Mouse (Mus musculus) liver, embryonic 11.5 days (tissue): ENCODE measurements around the gene Pald1. TPM values are rescaled to one million over a fixed set of nuclear protein-coding genes. Genes with fewer than 3 reads are reported as not detected.

ENCODE experiments used
- ATAC-seq: fragments of 200-750 bp; cut with Nextera tagmentation; replicated peaks from 2 replicates; pipeline ENCODE4 v1.8.0; 2017; ENCODE audit warnings: moderate number of reproducible peaks, mild to moderate bottlenecking, moderate TSS enrichment, moderate library complexity; ENCODE audit not compliant: low FRiP score
- DNase-seq: peaks from one replicate; pipeline ENCODE4 v3.0.0-alpha.2; 2017; ENCODE audit warnings: low spot score
- H3K27ac ChIP-seq: fragments of 300-500 bp; sonication (generic); 2 replicates; pipeline ENCODE4 v1.5.1; 2014; ENCODE audit warnings: mild to moderate bottlenecking, low read depth, low read length, control low read depth
- H3K27me3 ChIP-seq: fragments of 300-500 bp; sonication (generic); replicated peaks from 2 replicates; pipeline ENCODE4 v1.6.1; 2014; ENCODE audit warnings: low read length, mixed read lengths; ENCODE audit not compliant: control insufficient read depth, insufficient read depth
- H3K36me3 ChIP-seq: fragments of 300-500 bp; sonication (generic); 2 replicates; pipeline ENCODE4 v1.6.1; 2014; ENCODE audit warnings: mild to moderate bottlenecking, low read length, moderate library complexity, mixed read lengths; ENCODE audit not compliant: control insufficient read depth, insufficient read depth
- H3K4me1 ChIP-seq: fragments of 300-500 bp; sonication (generic); replicated peaks from 2 replicates; pipeline ENCODE4 v1.6.1; 2014; ENCODE audit warnings: low read length, mixed read lengths; ENCODE audit not compliant: control insufficient read depth, insufficient read depth
- H3K4me2 ChIP-seq: fragments of 300-500 bp; sonication (generic); 2 replicates; pipeline ENCODE4 v1.6.1; 2014; ENCODE audit warnings: mild to moderate bottlenecking, control low read depth, moderate library complexity
- H3K4me3 ChIP-seq: fragments of 300-500 bp; sonication (generic); 2 replicates; pipeline ENCODE4 v1.5.1; 2014; ENCODE audit warnings: low read depth, low read length, control low read depth
- H3K9ac ChIP-seq: fragments of 300-500 bp; sonication (generic); 2 replicates; pipeline ENCODE4 v1.6.1; 2014; ENCODE audit warnings: low read depth, low read length, control low read depth
- H3K9me3 ChIP-seq: fragments of 300-500 bp; sonication (generic); 2 replicates; pipeline ENCODE4 v1.6.1; 2016; ENCODE audit warnings: low read length, inconsistent platforms, mixed read lengths; ENCODE audit not compliant: control insufficient read depth
- WGBS: fragments of 180-500 bp; shearing (Covaris S2); extraction: QIAGEN DNeasy Blood & Tissue Kit; methylation state at CpG from one replicate; pipeline ENCODE4 v1.1.7; 2014; 5-methylcytosine and 5-hydroxymethylcytosine counted together
- polyA plus RNA-seq: library from polyadenylated mRNA; unstranded; fragments of >200 nt; fragmentation: Nextera tagmentation; extraction: Ambion mirVana; gene quantifications from 2 replicates; pipeline ENCODE4 v1.2.1, GENCODE M21; 2014

Gene Pald1
- polyA plus RNA-seq, 1 experiment from 2014 or later: 17.0 TPM

- H3K9me3 ChIP-seq: no peaks in the 10 kb centered on the region
- H3K4me1 ChIP-seq: peaks cover 23% of the 10 kb centered on the region
- no peaks in the 10 kb centered on the region for H3K36me3 ChIP-seq
- WGBS: 10% methylated on average over 21 of the region's 21 CpGs
- ATAC-seq: peak; percentile 93
- H3K27me3 ChIP-seq: peaks cover 16% of the 10 kb centered on the region
- peak overlapping the region; percentile 58 for H3K4me2 ChIP-seq
- H3K27ac ChIP-seq: peak overlapping the region; percentile 95
- H3K4me3 ChIP-seq: peak overlapping the region; percentile 5
- peak overlapping the region; percentile 56 for H3K9ac ChIP-seq
- DNase-seq: peak; percentile 77
Measured at GRCm38 (mm10) chr10:61412910-61413625, 29.7 kb upstream of the Pald1 start.

- Histone ChIP-seq H3K9ac (no peak overlapping the region), H3K27ac (no peak overlapping the region), H3K4me2 (no peak overlapping the region), H3K36me3 (no peaks in the 10 kb centered on the region), H3K4me3 (no peak overlapping the region), H3K27me3 (0 out of 2 replicates have a peak, but pooled peaks cover 6% of the 10 kb centered on the region), H3K9me3 (no peaks in the 10 kb centered on the region), H3K4me1 (peaks cover 20% of the 10 kb centered on the region)
- DNase-seq (no peak), ATAC-seq (no peak)
- WGBS: 43% methylated on average over 9 of the region's 9 CpGs
Measured at GRCm38 (mm10) chr10:61410193-61410592, 26.9 kb upstream of the Pald1 start.

DNA sequence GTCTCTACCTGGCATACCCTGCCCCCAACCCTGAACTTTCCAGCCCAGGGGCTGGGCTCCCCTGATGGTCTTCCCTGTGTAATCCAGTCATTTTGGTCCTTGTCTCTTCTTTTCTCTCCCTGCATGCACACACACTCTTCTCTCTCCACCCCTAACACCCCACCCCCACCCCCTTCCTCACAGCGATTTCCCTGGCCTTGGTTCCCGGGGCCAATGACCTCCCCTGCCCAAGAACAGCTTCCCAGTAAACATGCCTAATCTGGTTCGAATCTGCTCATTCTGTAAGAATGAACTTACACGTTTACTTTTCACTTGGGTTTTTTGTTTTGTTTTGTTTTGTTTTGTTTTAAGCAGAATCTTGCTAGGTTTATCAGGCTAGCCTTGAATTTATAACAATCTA, 26.4 kb upstream of the Pald1 start:
- DNase-seq (no peak), ATAC-seq (no peak)
- Histone ChIP-seq H3K9ac (no peak overlapping the region), H3K27me3 (0 out of 2 replicates have a peak, but pooled peaks cover 6% of the 10 kb centered on the region), H3K36me3 (no peaks in the 10 kb centered on the region), H3K4me2 (no peak overlapping the region), H3K4me1 (peaks cover 20% of the 10 kb centered on the region), H3K4me3 (no peak overlapping the region), H3K9me3 (no peaks in the 10 kb centered on the region), H3K27ac (no peak overlapping the region)
- 20% methylated on average over 4 of the region's 4 CpGs for WGBS

DNA sequence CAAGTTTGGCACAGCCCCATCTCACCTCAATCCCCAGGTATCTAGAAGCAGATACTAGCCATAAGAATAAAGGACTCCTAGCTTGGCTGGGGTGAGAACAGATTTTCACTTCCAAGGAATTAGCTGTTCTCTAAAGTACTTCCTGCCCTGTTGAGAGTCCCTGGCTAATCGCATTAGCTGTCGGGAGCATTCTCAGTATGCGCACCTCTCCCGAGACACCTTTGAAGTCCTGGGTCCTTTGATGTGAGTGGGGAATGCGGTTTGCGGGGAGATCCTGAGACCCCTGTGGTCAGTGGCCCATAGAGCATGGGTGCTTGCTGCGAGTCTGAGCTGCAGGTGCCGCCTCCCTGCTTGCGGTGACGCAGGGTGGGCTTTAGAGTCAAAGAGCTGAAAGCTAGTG, 22.6 kb upstream of the Pald1 start:
- DNase-seq (no peak), ATAC-seq (no peak)
- Histone ChIP-seq H3K4me1 (peaks cover 8% of the 10 kb centered on the region), H3K9ac (no peak overlapping the region), H3K27me3 (0 out of 2 replicates have a peak, but pooled peaks cover 6% of the 10 kb centered on the region), H3K27ac (no peak overlapping the region), H3K4me2 (no peak overlapping the region), H3K4me3 (no peak overlapping the region), H3K36me3 (no peaks in the 10 kb centered on the region), H3K9me3 (no peaks in the 10 kb centered on the region)
- 16% methylated on average over 10 of the region's 10 CpGs for WGBS

DNA sequence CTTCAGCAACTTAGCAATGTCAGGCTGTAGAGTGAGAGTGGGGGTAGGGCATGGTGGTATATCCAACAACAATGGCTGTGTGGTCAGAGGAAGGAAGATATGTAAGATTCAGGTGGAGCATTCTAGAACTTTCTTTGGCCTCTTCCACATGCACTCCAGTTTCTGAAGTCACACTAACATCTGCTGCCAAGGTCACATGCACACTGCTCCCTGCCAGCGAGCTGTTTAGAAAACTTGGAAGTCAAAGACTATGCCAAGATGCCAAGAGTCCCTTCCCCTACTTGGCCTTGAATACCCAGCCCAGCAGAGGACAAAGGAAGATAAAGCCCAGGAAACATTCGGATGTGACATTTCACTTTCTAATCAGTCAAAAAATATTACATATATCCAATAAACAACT, 19.6 kb upstream of the Pald1 start:
- Histone ChIP-seq H3K27me3 (0 out of 2 replicates have a peak, but pooled peaks cover 3% of the 10 kb centered on the region), H3K9me3 (no peaks in the 10 kb centered on the region), H3K36me3 (no peaks in the 10 kb centered on the region), H3K4me2 (no peak overlapping the region), H3K27ac (no peak overlapping the region), H3K9ac (no peak overlapping the region), H3K4me3 (no peak overlapping the region), H3K4me1 (no peaks in the 10 kb centered on the region)
- WGBS: 89% methylated on average over 2 of the region's 2 CpGs
- no peak for DNase-seq
- no peak for ATAC-seq

- no peaks in the 10 kb centered on the region for H3K9me3 ChIP-seq
- ATAC-seq (no peak), DNase-seq (no peak)
- H3K27ac ChIP-seq: no peak overlapping the region
- no peak overlapping the region for H3K4me2 ChIP-seq
- no peak overlapping the region for H3K9ac ChIP-seq
- no peaks in the 10 kb centered on the region for H3K36me3 ChIP-seq
- no peak overlapping the region for H3K4me3 ChIP-seq
- no peaks in the 10 kb centered on the region for H3K4me1 ChIP-seq
- H3K27me3 ChIP-seq: 0 out of 2 replicates have a peak, but pooled peaks cover 3% of the 10 kb centered on the region
- 64% methylated on average over 5 of the region's 5 CpGs for WGBS
Measured at GRCm38 (mm10) chr10:61402480-61402879, 19.1 kb upstream of the Pald1 start.

- no peak for DNase-seq
- H3K4me3 ChIP-seq: no peak overlapping the region
- WGBS: 83% methylated on average over 5 of the region's 5 CpGs
Measured at GRCm38 (mm10) chr10:61400407-61400806, 17.1 kb upstream of the Pald1 start.

DNA sequence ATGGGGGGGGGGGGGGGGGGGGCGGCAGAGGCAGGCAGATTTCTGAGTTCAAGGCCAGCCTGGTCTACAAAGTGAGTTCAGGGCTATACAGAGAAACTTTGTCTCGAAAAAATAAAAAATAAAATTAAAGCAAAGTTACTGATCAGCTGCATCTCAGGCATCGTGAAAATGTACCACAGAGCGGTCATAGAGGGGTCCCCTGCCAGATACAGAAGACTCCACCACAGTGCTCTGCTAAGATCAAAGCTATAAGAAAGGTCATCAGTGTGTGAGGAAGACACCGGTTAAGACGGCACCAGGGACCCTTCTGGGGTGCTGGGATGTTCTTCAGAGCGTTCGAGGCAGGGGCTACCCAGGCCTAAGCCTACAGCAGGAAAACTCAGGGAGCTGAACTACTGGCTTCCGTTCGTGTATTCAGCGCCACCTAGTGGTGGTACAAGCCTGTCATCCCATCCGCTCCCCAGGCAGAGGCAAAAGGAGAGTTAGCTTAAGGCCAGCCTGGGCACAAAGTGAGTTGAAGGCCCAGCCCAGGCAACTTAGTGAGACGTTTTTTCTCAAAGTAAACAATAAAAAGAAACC, 15.9 kb upstream of the Pald1 start:
- Histone ChIP-seq H3K36me3 (no peaks in the 10 kb centered on the region), H3K4me1 (no peaks in the 10 kb centered on the region), H3K4me2 (no peak overlapping the region), H3K27me3 (no peaks in the 10 kb centered on the region), H3K4me3 (no peak overlapping the region), H3K9ac (no peak overlapping the region), H3K27ac (no peak overlapping the region), H3K9me3 (no peaks in the 10 kb centered on the region)
- ATAC-seq (peak; percentile 69), DNase-seq (peak; percentile 74)
- 20% methylated on average over 12 of the region's 13 CpGs for WGBS

More at GRCm38 (mm10) chr10:61400407-61400806, 17.1 kb upstream of the Pald1 start:
- H3K27ac ChIP-seq: no peak overlapping the region
- H3K36me3 ChIP-seq: no peaks in the 10 kb centered on the region
- H3K4me1 ChIP-seq: no peaks in the 10 kb centered on the region
- H3K4me2 ChIP-seq: no peak overlapping the region
- H3K27me3 ChIP-seq: no peaks in the 10 kb centered on the region
- H3K9ac ChIP-seq: no peak overlapping the region
- no peak for ATAC-seq
- H3K9me3 ChIP-seq: no peaks in the 10 kb centered on the region

- H3K4me2 ChIP-seq: no peak overlapping the region
- ATAC-seq (no peak), DNase-seq (no peak)
- H3K9me3 ChIP-seq: no peaks in the 10 kb centered on the region
- H3K9ac ChIP-seq: no peak overlapping the region
- H3K36me3 ChIP-seq: no peaks in the 10 kb centered on the region
- H3K4me3 ChIP-seq: no peak overlapping the region
- H3K27me3 ChIP-seq: no peaks in the 10 kb centered on the region
- H3K27ac ChIP-seq: no peak overlapping the region
- whole genome bisulfite sequencing: 62% methylated on average over 3 of the region's 3 CpGs
- no peaks in the 10 kb centered on the region for H3K4me1 ChIP-seq
Measured at GRCm38 (mm10) chr10:61398125-61398524, 14.8 kb upstream of the Pald1 start.
